Mouse (Mus musculus): ENCODE data around the gene Fam189b. TPM values are rescaled to one million over a fixed set of nuclear protein-coding genes. Genes with fewer than 3 reads are reported as not detected.

Gene Fam189b
- total RNA-seq, 1 experiment = 9.3 TPM

DNA sequence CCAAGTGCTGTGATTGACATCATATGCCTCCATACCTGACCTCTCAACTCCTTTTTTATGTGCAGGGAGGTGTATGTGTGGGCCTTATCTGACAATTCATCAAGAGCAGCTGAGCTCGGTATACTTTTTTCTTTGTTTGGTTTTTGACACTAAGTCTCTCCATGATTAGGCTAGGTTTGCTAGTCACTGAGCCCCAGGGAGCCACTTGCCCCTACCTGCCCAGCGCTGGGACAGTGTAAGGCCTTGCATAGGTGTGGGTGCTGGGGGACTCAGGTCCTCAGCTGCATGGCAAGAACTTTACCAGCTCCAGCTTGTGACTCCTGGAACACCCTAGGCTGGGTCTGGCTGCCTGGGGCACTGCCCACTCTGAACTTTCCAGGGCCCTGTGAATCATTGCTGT, 23.8 kb downstream of the Fam189b start:
- H3K9me3 ChIP-seq (ENCODE audit: control insufficient read depth, insufficient read depth, low read depth, low read length) = no peaks in the 10 kb centered on the region
- peaks cover 0 to 2% of the 10 kb centered on the region in 2 experiments; a peak in 1 of 4 replicates for H3K4me1 ChIP-seq (ENCODE audit: control insufficient read depth in 2 of 2, insufficient read depth in 2 of 2, low read length in 2 of 2, poor library complexity in 1 of 2)
- in situ Hi-C loops (cut with MboI; ENCODE audit: low sequenced_read_pairs in 2 of 2, unreplicated experiment in 2 of 2) = no loop called here
- no peak overlapping the region for H3K4me3 ChIP-seq (ENCODE audit: insufficient read depth in 1 of 2, low read depth in 1 of 2, low read length in 2 of 2, poor library complexity in 1 of 2, severe bottlenecking in 1 of 2)
- H3K27ac ChIP-seq (ENCODE audit: insufficient read depth, low read depth, low read length, poor library complexity, severe bottlenecking) = no peak overlapping the region
- TF ChIP-seq MAFK (IDR thresholded peaks at IDR 0.05; ENCODE audit: insufficient read depth, low read depth, low read length) = no peak
- TF ChIP-seq HCFC1 (IDR thresholded peaks at IDR 0.05; ENCODE audit: borderline replicate concordance, insufficient read depth, low read length) = no peak
- TF ChIP-seq CHD2 (IDR thresholded peaks at IDR 0.05; ENCODE audit: low read depth, low read length) = no peak
- TF ChIP-seq ZC3H11A (IDR thresholded peaks at IDR 0.05; ENCODE audit: borderline replicate concordance, low read depth, low read length) = no peak
- TF ChIP-seq ZNF384 (IDR thresholded peaks at IDR 0.05; ENCODE audit: low read depth, low read length) = no peak
- peaks cover 56% of the 10 kb centered on the region for H3K36me3 ChIP-seq (ENCODE audit: control insufficient read depth, insufficient read depth, low read length, poor library complexity, severe bottlenecking)
- no peak overlapping the region for H3K9ac ChIP-seq (ENCODE audit: insufficient read depth, low read depth, low read length, poor library complexity, severe bottlenecking)
- DNase-seq (ENCODE audit: low read depth, low spot score) = no peak

DNA sequence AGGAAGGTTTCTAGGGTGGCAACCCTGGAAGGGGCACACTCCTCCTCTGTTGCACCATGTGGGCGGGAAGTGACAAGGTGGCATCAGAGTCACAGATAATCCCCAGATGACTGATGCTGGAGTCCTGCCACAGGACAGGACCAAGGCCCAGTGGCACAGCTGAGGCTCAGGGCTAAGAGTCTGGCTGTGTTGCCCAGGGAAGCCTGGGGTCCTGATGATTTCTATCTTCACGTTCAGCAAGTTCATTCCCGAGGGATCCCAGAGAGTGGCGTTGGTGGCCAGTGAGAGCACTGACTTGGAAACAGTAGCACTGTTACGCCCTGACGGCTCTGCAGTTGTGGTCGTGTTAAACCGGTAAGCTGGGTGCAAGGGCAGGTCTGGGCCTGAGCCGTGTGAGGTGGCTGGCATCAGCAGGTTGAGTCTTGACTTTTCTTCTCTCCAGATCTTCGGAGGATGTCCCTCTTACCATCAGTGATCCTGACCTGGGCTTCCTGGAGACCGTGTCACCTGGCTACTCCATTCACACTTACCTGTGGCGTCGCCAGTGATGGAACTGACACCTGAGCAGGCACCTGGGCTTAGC, 25.2 kb downstream of the Fam189b start:
- TF ChIP-seq MAFK (IDR thresholded peaks at IDR 0.05; ENCODE audit: insufficient read depth, low read depth, low read length) = no peak
- TF ChIP-seq ZC3H11A (IDR thresholded peaks at IDR 0.05; ENCODE audit: borderline replicate concordance, low read depth, low read length) = no peak
- no peak for TF ChIP-seq ZNF384 (IDR thresholded peaks at IDR 0.05; ENCODE audit: low read depth, low read length)
- no peak for TF ChIP-seq CHD2 (IDR thresholded peaks at IDR 0.05; ENCODE audit: low read depth, low read length)
- TF ChIP-seq HCFC1 (IDR thresholded peaks at IDR 0.05; ENCODE audit: borderline replicate concordance, insufficient read depth, low read length) = no peak
- H3K36me3 ChIP-seq (ENCODE audit: control insufficient read depth, insufficient read depth, low read length, poor library complexity, severe bottlenecking) = peaks cover 56% of the 10 kb centered on the region
- no peaks in the 10 kb centered on the region for H3K9me3 ChIP-seq (ENCODE audit: control insufficient read depth, insufficient read depth, low read depth, low read length)
- H3K9ac ChIP-seq (ENCODE audit: insufficient read depth, low read depth, low read length, poor library complexity, severe bottlenecking) = no peak overlapping the region
- DNase-seq (ENCODE audit: low read depth, low spot score) = no peak
- in situ Hi-C loops (cut with MboI; ENCODE audit: low sequenced_read_pairs in 2 of 2, unreplicated experiment in 2 of 2) = no loop called here
- H3K4me1 ChIP-seq (ENCODE audit: control insufficient read depth in 2 of 2, insufficient read depth in 2 of 2, low read length in 2 of 2, poor library complexity in 1 of 2) = peaks cover 3% of the 10 kb centered on the region in 2 experiments; a peak in 1 of 4 replicates
- H3K27ac ChIP-seq (ENCODE audit: insufficient read depth, low read depth, low read length, poor library complexity, severe bottlenecking) = no peak overlapping the region
- no peak overlapping the region for H3K4me3 ChIP-seq (ENCODE audit: insufficient read depth in 1 of 2, low read depth in 1 of 2, low read length in 2 of 2, poor library complexity in 1 of 2, severe bottlenecking in 1 of 2)

DNA sequence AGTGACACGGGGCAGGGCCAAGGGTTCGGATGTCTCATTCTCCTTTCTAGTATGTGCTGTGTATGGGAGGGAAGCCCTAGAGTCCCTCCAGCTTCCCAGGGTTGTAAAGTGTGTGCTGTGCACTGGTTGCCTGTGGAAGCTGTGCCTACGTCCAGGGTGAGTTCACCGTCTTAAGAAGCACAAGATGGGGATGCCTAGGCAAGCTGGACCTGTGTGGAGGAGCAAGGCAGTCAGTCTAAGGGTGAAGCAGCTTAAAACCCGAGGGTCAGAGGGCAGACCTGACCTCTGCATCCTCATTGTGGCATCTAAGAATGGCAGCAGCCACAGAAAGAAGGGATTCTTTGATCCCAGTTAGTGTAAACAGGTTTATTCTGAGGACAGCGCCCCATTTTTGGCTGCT, 25.8 kb downstream of the Fam189b start:
- peaks cover 2 to 3% of the 10 kb centered on the region in 2 experiments; a peak in 1 of 4 replicates for H3K4me1 ChIP-seq (ENCODE audit: control insufficient read depth in 2 of 2, insufficient read depth in 2 of 2, low read length in 2 of 2, poor library complexity in 1 of 2)
- peaks cover 56% of the 10 kb centered on the region for H3K36me3 ChIP-seq (ENCODE audit: control insufficient read depth, insufficient read depth, low read length, poor library complexity, severe bottlenecking)
- H3K27ac ChIP-seq (ENCODE audit: insufficient read depth, low read depth, low read length, poor library complexity, severe bottlenecking) = no peak overlapping the region
- no peak for DNase-seq (ENCODE audit: low read depth, low spot score)
- no peak overlapping the region for H3K9ac ChIP-seq (ENCODE audit: insufficient read depth, low read depth, low read length, poor library complexity, severe bottlenecking)
- no peaks in the 10 kb centered on the region for H3K9me3 ChIP-seq (ENCODE audit: control insufficient read depth, insufficient read depth, low read depth, low read length)
- H3K4me3 ChIP-seq (ENCODE audit: insufficient read depth in 1 of 2, low read depth in 1 of 2, low read length in 2 of 2, poor library complexity in 1 of 2, severe bottlenecking in 1 of 2) = no peak overlapping the region
- in situ Hi-C loops (cut with MboI; ENCODE audit: low sequenced_read_pairs in 2 of 2, unreplicated experiment in 2 of 2) = no loop called here
- TF ChIP-seq HCFC1 (IDR thresholded peaks at IDR 0.05; ENCODE audit: borderline replicate concordance, insufficient read depth, low read length) = no peak
- TF ChIP-seq ZC3H11A (IDR thresholded peaks at IDR 0.05; ENCODE audit: borderline replicate concordance, low read depth, low read length) = no peak
- TF ChIP-seq CHD2 (IDR thresholded peaks at IDR 0.05; ENCODE audit: low read depth, low read length) = no peak
- TF ChIP-seq MAFK (IDR thresholded peaks at IDR 0.05; ENCODE audit: insufficient read depth, low read depth, low read length) = no peak
- TF ChIP-seq ZNF384 (IDR thresholded peaks at IDR 0.05; ENCODE audit: low read depth, low read length) = no peak

DNA sequence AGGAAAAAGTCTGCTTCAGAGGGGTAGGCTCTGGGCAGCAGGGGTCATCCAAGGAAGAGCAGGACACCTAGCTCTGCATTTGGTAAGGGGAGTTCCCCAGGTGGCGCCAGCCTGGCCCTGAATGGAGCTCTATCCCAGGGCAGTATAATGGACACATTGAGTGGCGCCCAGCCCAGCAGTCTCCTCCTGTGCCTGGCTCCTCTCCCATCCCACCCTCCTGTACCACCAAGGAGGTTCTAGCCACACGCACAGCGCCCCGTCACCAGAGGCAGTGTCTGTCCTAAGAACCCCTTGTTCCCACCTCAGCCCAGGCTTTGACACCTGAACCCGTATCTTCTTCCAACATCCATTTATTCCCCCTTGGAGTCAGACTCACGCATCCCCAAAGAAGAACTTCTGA, 26.8 kb downstream of the Fam189b start:
- no peak for DNase-seq (ENCODE audit: low read depth, low spot score)
- Histone ChIP-seq H3K27ac (ENCODE audit: insufficient read depth, low read depth, low read length, poor library complexity, severe bottlenecking) (no peak overlapping the region), H3K4me3 (ENCODE audit: insufficient read depth in 1 of 2, low read depth in 1 of 2, low read length in 2 of 2, poor library complexity in 1 of 2, severe bottlenecking in 1 of 2) (no peak overlapping the region), H3K36me3 (ENCODE audit: control insufficient read depth, insufficient read depth, low read length, poor library complexity, severe bottlenecking) (peaks cover 49% of the 10 kb centered on the region), H3K9ac (ENCODE audit: insufficient read depth, low read depth, low read length, poor library complexity, severe bottlenecking) (no peak overlapping the region), H3K4me1 (ENCODE audit: control insufficient read depth in 2 of 2, insufficient read depth in 2 of 2, low read length in 2 of 2, poor library complexity in 1 of 2) (peaks cover 3% of the 10 kb centered on the region in 2 experiments; a peak in 1 of 4 replicates), H3K9me3 (ENCODE audit: control insufficient read depth, insufficient read depth, low read depth, low read length) (no peaks in the 10 kb centered on the region)
- in situ Hi-C loops (cut with MboI; ENCODE audit: low sequenced_read_pairs in 2 of 2, unreplicated experiment in 2 of 2) = no loop called here
- TF ChIP-seq MAFK (IDR thresholded peaks at IDR 0.05; ENCODE audit: insufficient read depth, low read depth, low read length) (no peak), HCFC1 (IDR thresholded peaks at IDR 0.05; ENCODE audit: borderline replicate concordance, insufficient read depth, low read length) (no peak), CHD2 (IDR thresholded peaks at IDR 0.05; ENCODE audit: low read depth, low read length) (no peak), ZC3H11A (IDR thresholded peaks at IDR 0.05; ENCODE audit: borderline replicate concordance, low read depth, low read length) (no peak), ZNF384 (IDR thresholded peaks at IDR 0.05; ENCODE audit: low read depth, low read length) (no peak)

All from ES-E14 (cell line).